Mouse (Mus musculus) megakaryocyte, adult 5-6 weeks (primary cell): ENCODE results near the gene Cyth1. TPM values are rescaled to one million over a fixed set of nuclear protein-coding genes. Genes with fewer than 3 reads are reported as not detected.
A peak's percentile ranks its signal among the peaks of the same experiment; 100 is the strongest.

Experiments used
- ATAC-seq: 2 replicates; pipeline ENCODE4 v1.8.0; 2016; ENCODE audit warnings: mild to moderate bottlenecking, inconsistent platforms; ENCODE audit not compliant: poor library complexity, severe bottlenecking
- total RNA-seq, 2 experiments: library from RNA; stranded (forward) in 1 of 2; stranded (reverse) in 1 of 2; fragments of 153-499, 151-499 nt in 1 of 2; fragments of 221-1000, 200-1000 nt in 1 of 2; gene quantifications; 2 replicates each; pipeline versions ENCODE4 v1.2.3 to v1.2.4; 2015 to 2017

The Cyth1 gene
- total RNA-seq, 2 experiments from 2014 or later: 21.9 to 84.3 TPM

- ATAC-seq: no peak
Observed at GRCm38 (mm10) chr11:118160763-118161162, 87.6 kb downstream of the Cyth1 start.

GRCm38 (mm10) chr11:118158753-118159152, 89.6 kb downstream of the Cyth1 start:
- ATAC-seq: no peak

DNA sequence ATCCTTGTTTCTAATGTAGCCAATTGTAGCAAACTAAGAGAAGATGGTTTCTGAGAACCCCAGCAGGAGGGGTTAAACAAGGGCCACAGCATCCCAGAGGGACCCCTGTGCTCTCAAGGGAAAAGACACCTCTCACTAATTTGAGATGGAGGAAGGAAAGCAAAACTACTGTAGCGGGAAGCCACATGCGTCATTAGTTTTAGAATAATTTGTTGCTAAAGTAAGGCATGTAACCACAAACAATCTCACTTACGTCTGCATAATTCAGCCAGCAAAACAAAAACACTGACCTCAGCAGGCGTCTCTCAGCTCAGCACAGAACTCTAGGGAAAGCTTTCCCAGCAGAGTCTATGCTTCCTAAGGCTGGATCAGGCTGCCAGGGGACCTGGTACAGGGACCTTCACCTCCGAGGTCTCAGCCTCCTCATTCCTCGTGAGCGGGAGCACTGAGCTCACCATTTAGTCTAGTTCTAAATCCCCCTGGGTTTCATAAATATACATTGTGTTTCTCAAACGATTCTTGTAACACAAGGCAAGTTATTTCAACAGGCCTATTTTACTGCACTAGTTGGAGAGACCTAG, 91.8 kb downstream of the Cyth1 start:
- no peak for ATAC-seq

DNA sequence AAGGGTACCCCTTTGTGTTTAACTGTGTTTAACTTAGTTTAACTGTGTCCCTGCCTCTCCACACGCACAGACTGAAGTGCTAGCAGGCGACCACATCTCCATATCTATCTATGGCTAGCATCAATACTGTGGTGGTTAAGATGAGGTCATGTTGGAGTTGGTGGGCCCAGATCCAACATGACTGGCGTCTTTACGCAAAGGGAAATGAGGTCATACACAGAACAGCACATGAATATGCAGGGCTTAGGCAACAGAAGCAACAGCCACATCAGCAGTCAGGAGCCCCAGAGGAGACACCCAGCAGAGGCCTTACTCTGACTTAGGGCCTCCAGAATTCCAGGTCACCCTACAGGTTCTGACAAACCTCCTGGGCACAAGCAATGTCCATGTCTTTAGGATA, 95.4 kb downstream of the Cyth1 start:
- ATAC-seq: peak; percentile 58

DNA sequence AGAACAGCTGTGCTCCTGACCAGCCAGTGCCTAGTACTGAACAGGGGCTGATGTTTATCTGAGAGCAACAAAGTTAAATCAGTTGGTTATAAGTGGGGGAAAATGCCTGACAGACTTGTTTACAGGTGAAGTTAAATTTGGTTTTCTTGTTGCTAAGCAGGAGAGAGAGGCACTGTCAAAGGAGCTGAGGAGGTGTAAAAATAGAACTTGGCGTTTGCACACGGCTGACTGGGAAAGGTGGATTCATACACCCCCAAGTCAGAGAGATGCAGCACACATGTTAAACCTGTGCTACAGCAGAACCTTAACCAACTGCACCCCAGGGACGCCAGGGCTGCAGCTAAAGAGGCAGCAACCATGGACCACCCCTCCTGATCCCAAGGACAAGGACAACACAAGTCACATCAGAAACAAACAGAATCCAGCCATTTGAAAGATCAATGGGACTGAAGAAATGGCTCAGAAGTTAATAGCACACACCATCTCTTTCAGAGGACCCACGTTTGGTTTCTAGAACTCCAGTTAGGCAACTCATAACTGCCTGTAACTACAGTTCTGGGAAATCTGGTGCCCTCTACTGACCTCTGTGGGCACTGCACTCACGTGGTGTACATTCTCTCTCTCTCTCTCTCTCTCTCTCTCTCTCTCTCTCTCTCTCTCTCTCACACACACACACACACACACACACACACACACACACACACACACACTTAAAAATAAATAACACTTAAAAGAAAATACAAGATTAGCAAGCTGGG, 96.8 kb downstream of the Cyth1 start:
- ATAC-seq: no peak

DNA sequence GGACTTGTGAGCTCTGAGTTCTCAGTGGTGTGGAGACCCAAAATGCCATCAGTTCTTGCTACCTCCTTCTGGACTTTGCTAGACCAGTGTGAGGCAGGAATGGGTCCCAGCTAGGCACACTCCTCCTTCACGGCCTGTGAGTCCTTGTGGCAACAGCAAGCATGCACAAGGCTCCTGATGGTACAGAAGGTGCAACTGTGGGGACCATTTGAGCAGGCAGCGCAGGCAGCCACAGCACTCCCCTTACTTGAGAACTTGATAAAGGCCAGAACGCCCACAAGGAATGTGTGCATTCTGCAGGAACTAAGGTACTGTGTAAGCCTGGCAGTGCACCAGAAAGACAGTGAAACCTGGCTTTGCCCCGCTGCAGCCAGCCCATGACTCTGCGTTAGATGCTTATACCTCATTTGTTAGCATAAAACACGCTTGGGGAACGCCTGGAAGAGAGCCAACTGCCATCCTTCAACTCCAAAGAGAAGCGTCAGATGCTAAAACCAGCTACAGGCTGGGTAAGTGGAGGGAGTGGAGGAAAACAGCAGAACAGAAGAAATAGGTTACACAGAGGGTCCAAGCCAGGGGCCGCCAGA, 98.2 kb downstream of the Cyth1 start:
- ATAC-seq: no peak

DNA sequence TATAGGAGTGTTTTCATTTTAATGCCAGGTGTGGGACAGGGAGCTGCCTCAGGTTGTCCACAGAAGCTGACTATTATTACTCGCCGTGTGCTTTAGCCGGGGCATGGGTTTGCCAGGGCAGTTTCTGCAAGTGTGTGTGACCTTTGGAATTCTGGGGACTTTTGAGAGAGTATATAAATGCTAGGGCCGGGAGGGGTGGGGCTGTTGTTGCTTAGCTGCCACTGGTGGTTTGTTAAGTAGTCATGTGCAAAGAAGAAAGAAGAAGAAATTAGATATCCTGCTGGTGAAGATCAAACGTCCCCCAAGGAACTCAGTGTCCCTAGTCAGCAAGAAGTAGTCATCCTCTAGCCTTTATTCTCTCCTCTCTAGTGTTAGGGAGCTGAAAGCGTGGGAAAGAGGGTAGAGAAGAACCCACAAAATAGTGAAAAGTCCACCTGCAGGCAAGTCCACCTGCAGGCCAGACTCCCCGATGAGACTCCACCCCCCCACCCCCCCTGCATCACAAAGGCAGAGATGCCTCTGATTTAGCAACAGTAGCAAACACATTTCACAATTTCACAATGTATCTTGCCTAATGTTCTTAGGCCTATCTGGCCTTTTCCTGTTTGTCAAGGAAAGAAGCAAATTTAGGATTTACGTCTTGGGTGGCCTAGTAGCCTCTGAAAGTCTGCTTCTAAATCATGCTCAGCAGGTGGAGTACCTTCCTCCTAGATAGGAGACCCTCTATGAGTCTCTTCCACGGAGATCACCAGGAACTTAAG, 100.3 kb downstream of the Cyth1 start:
- ATAC-seq: peak; percentile 30

GRCm38 (mm10) chr11:118146446-118146845, 101.9 kb downstream of the Cyth1 start:
- ATAC-seq: peak; percentile 13

DNA sequence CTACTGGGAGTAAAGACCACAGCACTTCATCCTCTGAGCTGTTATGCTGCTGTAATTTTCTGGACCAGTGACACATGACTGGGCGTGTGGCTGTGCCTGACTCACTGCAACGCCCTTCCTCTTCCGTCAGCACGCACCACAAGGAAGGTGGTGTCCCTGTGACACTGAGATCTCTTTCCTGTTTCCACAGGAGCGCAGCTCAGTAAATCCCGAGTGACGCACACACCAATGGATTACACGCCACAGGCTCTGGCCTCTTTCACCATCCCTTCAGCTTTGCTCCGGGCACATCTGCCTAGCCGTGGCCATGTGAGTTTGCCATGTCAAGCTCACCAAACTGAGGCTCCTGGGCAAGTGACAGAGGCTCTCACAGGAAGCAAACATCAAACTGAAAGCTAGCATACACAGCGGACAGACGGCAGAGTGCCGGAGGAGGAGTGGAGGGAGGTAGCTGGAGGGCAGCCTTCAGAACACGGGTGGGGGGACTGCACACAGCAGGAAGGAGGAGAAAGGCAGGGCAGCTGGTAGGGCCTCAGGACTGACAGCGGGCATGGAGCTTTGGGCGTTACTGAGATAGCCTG, 102.5 kb downstream of the Cyth1 start:
- ATAC-seq: peak; percentile 84

DNA sequence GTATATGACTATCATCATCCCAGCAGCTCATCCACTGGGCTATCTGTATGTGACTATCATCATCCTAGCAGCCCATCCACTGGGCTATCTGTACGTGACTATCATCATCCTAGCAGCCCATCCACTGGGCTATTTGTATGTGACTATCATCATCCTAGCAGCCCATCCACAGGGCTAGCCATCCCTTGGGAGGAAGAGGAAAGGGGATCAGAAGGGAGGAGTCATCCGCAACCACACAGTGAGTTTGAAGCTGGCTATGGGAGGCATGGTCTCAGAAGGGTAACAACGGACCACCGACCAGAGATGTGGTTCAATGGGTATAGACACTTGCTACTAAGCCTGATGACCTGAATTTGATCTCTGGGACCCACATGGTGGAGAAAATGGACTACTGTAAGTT, 103.3 kb downstream of the Cyth1 start:
- no peak for ATAC-seq

DNA sequence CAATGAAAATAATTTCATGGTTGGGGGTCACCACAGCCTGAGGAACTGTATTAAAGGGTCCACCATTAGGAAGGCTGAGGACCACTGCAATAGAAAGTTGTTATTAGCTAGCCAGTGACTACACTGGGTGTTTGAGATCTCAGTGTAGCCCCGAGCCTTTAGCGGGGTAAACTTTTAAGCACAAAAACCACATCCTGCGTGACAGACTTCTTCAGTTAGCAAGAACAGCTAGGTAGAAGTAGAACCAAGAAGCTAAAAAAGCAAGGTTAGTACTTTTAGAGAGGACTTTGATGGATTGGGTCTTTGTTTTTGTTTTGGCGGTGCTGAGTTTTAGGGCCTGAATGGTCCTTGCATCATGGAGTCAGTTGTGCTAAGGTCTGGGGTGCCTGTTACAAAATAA, 104.7 kb downstream of the Cyth1 start:
- no peak for ATAC-seq

- ATAC-seq: no peak
Observed at GRCm38 (mm10) chr11:118142547-118143165, 105.7 kb downstream of the Cyth1 start.

GRCm38 (mm10) chr11:118140771-118141565, 107.4 kb downstream of the Cyth1 start:
- no peak for ATAC-seq

DNA sequence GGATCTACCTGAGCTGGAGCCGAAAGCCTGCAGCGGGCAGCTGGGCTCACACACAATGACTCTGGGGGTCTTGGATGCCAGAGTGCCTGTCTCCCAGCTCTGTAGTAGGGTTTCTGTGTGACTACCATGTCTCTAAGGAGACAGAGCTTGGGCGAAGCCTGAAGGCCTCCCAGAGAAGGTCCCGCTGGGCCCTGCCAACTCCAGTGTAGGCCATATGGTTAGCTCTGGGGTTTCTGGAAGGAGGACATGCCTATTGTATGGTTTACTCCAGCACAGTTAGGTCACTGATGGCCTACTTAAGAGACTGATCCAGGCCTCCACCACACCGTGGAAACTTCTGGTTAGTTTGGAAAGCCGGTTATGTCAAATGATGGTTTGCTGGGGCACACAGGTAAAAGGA, 110.0 kb downstream of the Cyth1 start:
- no peak for ATAC-seq

- peak; percentile 45; the same call in 1 of the 2 replicates for ATAC-seq
Observed at GRCm38 (mm10) chr11:118136172-118136632, 112.2 kb downstream of the Cyth1 start.

DNA sequence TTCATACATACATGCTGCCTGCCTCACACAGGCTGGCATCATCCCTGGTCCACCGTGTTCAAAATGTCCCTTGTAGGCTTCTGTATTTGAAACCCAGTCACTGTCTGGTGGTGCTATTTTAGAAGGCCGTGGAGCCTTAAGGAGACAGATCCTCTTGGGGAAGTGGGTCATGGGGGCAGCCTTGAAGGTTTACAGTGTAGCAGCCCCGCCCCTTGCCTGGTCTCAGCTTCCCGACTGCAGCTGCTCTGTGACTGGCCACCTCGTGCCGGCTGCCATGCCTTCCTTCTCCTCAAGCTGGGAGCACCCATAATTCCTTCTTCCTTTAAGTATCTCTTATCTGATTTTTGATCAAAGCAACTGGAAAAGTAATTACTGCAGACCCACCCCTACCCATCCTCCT, 113.1 kb downstream of the Cyth1 start:
- ATAC-seq: peak; percentile 80

DNA sequence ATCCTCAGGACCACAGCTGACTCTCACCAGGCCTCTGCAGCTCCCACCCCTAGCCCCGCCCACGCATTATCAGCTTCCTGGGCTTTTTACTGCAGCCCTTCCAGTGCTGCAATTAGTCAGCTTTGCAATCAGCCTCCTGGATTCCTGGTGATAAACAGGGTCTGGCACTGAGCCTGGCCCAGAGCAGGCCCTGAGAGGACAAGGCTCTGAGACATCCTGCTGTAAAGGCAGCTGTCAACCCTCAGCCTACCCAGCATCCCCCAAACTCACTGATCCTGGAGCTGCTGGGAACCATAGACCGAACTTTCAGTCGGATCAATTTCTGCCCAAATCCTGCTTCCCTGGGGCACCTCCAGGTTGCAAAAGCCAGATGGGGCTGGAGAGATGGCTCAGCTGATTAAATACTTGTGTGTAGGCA, 114.6 kb downstream of the Cyth1 start:
- ATAC-seq: no peak

- ATAC-seq: no peak
Observed at GRCm38 (mm10) chr11:118133133-118133751, 115.2 kb downstream of the Cyth1 start.

DNA sequence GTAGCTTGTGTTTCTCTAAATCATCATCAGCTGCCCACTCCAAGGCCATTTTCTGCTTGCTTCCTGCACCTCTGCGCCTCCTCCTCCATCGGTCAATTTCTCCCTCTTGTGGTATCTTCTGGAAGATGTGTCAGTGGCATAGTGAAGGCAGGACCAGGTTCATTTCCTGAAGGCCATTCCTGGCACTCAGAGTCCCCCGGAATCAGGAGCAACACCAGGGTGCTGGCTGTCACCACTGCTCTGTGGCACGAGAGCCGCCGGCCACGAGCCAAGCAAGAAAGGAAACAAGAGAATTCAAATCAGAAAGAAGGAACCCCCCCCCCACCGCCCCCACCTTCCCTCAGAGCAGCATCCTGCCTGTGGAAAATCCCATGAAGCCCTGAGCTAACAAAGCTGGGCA, 116.3 kb downstream of the Cyth1 start:
- no peak for ATAC-seq
